Mouse (Mus musculus) retina, embryonic 14.5 days (tissue): Measurements from ENCODE around the gene Rad9b.
A peak's percentile ranks its signal among the peaks of the same experiment; 100 is the strongest.
"Not testable (repeated sequence)": the region's sequence is repeated elsewhere in the genome, so short reads cannot be mapped to it uniquely, and the experiment has no call there.

Experiments
- DNase-seq: peaks from one replicate; pipeline ENCODE4 v3.0.0-alpha.2; 2015; ENCODE audit warnings: low spot score

The Rad9b gene

GRCm38 (mm10) chr5:122371591-122372191 is 17.7 kb upstream of the Rad9b start, which contains the start of gene Gpn3:
Gene Gpn3 (plus strand): TSS chr5:122371876.
- peak; percentile 50 for DNase-seq

- no peak for DNase-seq
These were observed 547 bp upstream of the Rad9b start for GRCm38 (mm10) chr5:122354492-122355067.

- no peak for DNase-seq
These were observed 8.3 kb downstream of the Rad9b start for GRCm38 (mm10) chr5:122345777-122346176.

- peak; percentile 88 for DNase-seq
These were observed 9.8 kb downstream of the Rad9b start for GRCm38 (mm10) chr5:122344260-122344659.

GRCm38 (mm10) chr5:122343768-122344167 is 10.3 kb downstream of the Rad9b start:
- DNase-seq = no peak

- DNase-seq = no peak
These were observed 11.2 kb downstream of the Rad9b start for GRCm38 (mm10) chr5:122342874-122343273.

GRCm38 (mm10) chr5:122336554-122337294 is 17.3 kb downstream of the Rad9b start:
- DNase-seq = no peak

GRCm38 (mm10) chr5:122334682-122335081 is 19.4 kb downstream of the Rad9b start:
- DNase-seq = no peak

GRCm38 (mm10) chr5:122330269-122330668 is 23.8 kb downstream of the Rad9b start:
- no peak for DNase-seq

- DNase-seq = no peak
These were observed 26.8 kb downstream of the Rad9b start for GRCm38 (mm10) chr5:122327283-122327682.

GRCm38 (mm10) chr5:122325477-122325876 is 28.6 kb downstream of the Rad9b start:
- no peak for DNase-seq

- no peak for DNase-seq
These were observed 29.2 kb downstream of the Rad9b start for GRCm38 (mm10) chr5:122324608-122325431.

- peak; percentile 22 for DNase-seq
These were observed 30.5 kb downstream of the Rad9b start for GRCm38 (mm10) chr5:122323523-122323922.

GRCm38 (mm10) chr5:122320205-122320781 is 33.7 kb downstream of the Rad9b start:
- DNase-seq = no peak

- DNase-seq = no peak
These were observed 34.4 kb downstream of the Rad9b start for GRCm38 (mm10) chr5:122319474-122320204.

- not testable (repeated sequence) for DNase-seq
These were observed 35.1 kb downstream of the Rad9b start for GRCm38 (mm10) chr5:122318976-122319375.

GRCm38 (mm10) chr5:122318100-122318499 is 35.9 kb downstream of the Rad9b start:
- DNase-seq = peak; percentile 35

GRCm38 (mm10) chr5:122317329-122318045 is 36.5 kb downstream of the Rad9b start:
- DNase-seq = no peak

GRCm38 (mm10) chr5:122314966-122315667 is 38.9 kb downstream of the Rad9b start:
- no peak for DNase-seq
